Mouse (Mus musculus) spleen, postnatal 36 days (tissue): ENCODE measurements around the gene 1700066M21Rik.

Experiments used
- DNase-seq, 2 experiments: peaks; one replicate each; pipeline ENCODE4 v3.0.0; 2022; ENCODE audit warnings: low spot score in 2 of 2, mixed read lengths in 1 of 2

Gene 1700066M21Rik

DNA sequence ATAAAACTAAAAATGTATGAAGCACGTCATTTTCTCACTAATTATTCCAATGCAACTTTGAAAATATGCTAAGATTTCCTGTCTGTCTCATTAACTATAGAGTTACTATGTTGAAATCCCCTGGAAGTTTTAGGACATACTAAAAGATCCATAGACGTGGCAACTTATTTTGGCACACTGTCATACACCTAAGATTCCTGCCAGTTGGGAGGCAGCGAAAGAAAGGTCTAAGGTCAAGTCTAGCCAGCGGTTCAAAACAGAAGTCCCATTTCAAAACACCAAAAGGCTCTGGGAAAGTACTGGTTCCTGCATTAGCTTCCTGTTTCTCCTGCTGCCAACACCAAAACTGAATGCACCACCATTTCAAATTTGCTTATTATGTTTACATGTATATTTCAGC, 15.0 kb downstream of the 1700066M21Rik start:
- no peak for DNase-seq

DNA sequence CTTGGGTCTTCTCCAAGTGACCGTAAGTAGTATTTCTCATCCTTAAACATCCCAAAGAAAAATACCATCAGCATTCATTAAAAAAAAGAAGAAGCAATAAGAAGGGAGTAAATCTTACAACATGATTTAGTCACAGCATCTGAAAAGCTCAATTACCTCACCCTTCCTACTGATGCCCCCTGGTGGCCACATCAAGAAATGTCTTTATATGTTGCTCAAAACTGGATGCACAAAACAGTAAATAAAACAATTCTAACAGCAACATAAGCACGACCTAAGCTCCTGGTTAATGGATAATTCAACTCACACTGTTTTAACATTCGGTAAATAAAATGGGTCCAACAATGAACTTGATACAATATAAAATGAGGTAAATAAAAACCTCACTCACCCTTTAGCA, 16.6 kb downstream of the 1700066M21Rik start:
- DNase-seq = peak; percentile 17 to 51

GRCm38 (mm10) chr1:57400321-57400720, 22.9 kb downstream of the 1700066M21Rik start:
- DNase-seq = no peak

DNA sequence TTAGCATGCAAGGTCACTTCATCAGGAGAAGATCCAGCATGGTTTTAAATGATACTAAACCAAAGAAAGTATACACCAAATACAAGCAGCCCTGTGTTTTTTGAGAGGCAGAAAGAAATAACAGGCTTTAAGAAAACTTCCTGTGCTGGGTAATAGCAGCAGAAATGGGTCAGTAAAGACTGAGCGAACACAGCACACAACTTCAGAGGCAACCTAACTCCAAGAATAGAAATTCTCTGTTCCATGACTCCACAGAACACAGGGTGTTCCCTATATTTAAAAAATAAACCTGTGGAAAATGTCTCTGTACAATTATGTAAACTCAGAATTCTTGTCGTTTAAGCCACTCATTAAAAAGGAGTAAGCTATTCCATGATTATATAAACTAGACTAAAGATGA, 23.5 kb downstream of the 1700066M21Rik start:
- DNase-seq = no peak

DNA sequence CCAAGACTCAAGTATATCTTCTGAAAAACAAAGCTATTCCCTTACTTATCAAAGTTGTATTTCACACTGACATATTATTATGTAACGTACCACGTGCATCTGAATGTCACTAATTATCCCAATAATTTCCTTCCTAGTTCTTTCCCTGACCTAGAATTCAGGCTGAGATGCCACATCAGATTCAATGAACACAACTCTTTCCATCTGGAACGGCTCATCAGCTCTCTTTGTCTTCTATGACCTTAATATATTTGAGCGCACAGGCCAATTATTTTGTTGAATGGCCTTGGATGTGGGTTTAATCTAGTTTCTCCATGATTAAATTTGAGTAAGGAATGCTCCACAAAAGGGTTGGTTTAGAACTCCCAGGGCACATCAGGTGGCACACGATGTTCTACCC, 24.7 kb downstream of the 1700066M21Rik start:
- no peak for DNase-seq

DNA sequence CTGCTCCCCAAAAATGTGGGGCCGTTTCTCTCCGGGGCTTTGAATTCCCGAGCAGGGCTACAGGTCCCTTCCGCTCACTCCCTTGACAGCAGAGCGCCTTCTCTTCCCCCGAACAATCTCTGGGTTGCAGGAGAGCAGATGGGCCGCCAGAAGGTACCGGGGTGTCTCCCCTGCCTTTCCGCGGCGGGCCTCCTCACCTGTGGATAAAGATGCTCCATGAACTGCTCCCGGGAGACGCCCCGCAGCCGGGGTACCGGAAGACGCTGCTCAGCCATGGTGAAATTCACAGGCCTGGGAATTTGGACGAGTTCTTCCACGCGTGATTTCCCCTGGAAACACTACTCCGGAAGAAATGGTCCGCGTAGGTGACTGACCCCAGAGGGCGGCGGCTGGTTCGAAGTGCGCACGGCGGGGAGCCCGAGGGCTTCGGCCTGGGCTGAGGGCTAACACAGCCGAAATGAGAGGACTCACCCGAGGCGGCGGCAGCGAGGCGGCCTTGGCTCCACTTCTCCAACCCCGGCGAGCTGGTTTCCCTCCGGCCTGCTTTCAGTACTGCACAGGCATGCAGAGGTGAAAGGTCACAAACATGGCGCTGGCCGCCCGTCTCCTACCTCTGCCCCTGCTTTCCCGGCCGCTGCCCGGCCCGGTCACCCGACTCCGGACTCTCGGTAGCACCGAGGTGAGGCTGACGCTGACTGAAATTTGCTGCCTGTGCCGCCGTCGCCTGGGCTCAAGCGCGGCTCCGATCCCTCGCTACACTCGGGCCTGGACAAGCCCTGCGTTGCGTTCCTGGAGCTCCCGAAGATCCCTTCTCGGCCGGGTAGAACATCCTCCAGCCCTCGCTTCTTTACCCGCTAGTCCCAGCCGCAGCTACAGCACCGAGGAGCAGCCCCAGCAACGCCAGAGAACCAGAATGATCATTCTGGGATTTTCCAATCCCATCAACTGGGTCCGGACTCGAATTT, 29.0 kb downstream of the 1700066M21Rik start, which contains the start of the genes Maip1 and Tyw5:
Maip1 (plus strand) TSS at position 142 of the 965 bp plus-strand sequence.
Tyw5 (minus strand) TSS at position 915 of the 965 bp plus-strand sequence.
- DNase-seq = peak; percentile 64 to 70

- DNase-seq = no peak
Observed at GRCm38 (mm10) chr1:57408994-57409393, 31.6 kb downstream of the 1700066M21Rik start.

GRCm38 (mm10) chr1:57413397-57413796, 36.0 kb downstream of the 1700066M21Rik start:
- no peak for DNase-seq

DNA sequence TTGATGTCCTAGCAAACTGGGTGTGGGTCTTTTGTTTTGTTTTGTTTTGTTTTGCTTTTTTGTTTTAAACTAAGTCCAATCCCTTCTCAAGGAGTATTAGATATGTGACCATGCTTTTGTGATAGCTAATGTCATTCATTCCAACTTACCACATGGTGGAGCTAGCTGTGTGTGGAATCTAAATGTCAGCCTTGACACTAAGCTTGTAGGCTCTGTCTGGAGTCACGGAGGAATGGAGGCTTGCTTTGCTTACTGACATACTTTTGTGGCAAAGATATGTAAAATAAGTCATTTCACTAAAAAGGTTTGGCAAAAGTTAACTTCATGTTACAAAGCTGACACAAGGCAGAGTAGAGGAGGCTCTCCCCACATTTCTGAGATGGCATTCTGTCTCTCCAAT, 46.3 kb downstream of the 1700066M21Rik start:
- no peak for DNase-seq

GRCm38 (mm10) chr1:57428368-57429308, 51.2 kb downstream of the 1700066M21Rik start:
- DNase-seq = peak; percentile 61 to 66

GRCm38 (mm10) chr1:57429786-57430483, 52.5 kb downstream of the 1700066M21Rik start:
- no peak for DNase-seq

GRCm38 (mm10) chr1:57433141-57433540, 55.7 kb downstream of the 1700066M21Rik start:
- no peak for DNase-seq
